Mouse (Mus musculus): Measurements from ENCODE around the gene Gm16181. TPM values are rescaled to one million over a fixed set of nuclear protein-coding genes. Genes with fewer than 3 reads are reported as not detected.

Gene Gm16181
- polyA plus RNA-seq (2014; fragmentation: Nextera tagmentation; extraction: Ambion mirVana), result not detected in 2 replicates

GRCm38 (mm10) chr17:35220156-35220952, at the start of gene Gm16181:
Gene Gm16181 (plus strand): TSS chr17:35220834.
- H3K9ac ChIP-seq (replicated peaks; ENCODE audit: low read length), result peak within 1 kb of the TSS; percentile 26; the same call in 1 of the 2 replicates
- DNase-seq, result no peak
- no peak within 1 kb of the TSS for H3K4me3 ChIP-seq (replicated peaks; ENCODE audit: low read depth, low read length)

GRCm38 (mm10) chr17:35172445-35173234, 48.0 kb upstream of the Gm16181 start:
- Histone ChIP-seq H3K4me2 (ENCODE audit: low read length) (no peak overlapping the region), H3K4me3 (replicated peaks; ENCODE audit: low read depth, low read length) (no peak overlapping the region), H3K9ac (replicated peaks; ENCODE audit: low read length) (0 out of 2 replicates have a peak overlapping the region, but pooled peaks have one; percentile 9), H3K4me1 (ENCODE audit: control insufficient read depth, insufficient read depth, low read length) (no peaks in the 10 kb centered on the region), H3K27me3 (ENCODE audit: control insufficient read depth, insufficient read depth, low read length) (no peaks in the 10 kb centered on the region), H3K27ac (replicated peaks; ENCODE audit: low read depth, low read length) (no peak overlapping the region), H3K9me3 (ENCODE audit: control insufficient read depth, low read length) (no peaks in the 10 kb centered on the region), H3K36me3 (ENCODE audit: control insufficient read depth, insufficient read depth, low read length) (no peaks in the 10 kb centered on the region)
- 70% methylated on average over 11 of the region's 11 CpGs for WGBS
- ATAC-seq (ENCODE audit: low FRiP score, low TSS enrichment) (no peak), DNase-seq (no peak)

More at GRCm38 (mm10) chr17:35220156-35220952, at the start of gene Gm16181:
- peaks cover 32% of the 10 kb centered on the region for H3K36me3 ChIP-seq (ENCODE audit: control insufficient read depth, insufficient read depth, low read length)
- H3K9me3 ChIP-seq (ENCODE audit: control insufficient read depth, low read length), result no peaks in the 10 kb centered on the region
- H3K4me2 ChIP-seq (ENCODE audit: low read length), result no peak within 1 kb of the TSS
- no peak within 1 kb of the TSS for H3K27ac ChIP-seq (replicated peaks; ENCODE audit: low read depth, low read length)
- 82% methylated on average over 28 of the region's 28 CpGs for WGBS
- H3K4me1 ChIP-seq (ENCODE audit: control insufficient read depth, insufficient read depth, low read length), result no peaks in the 10 kb centered on the region
- H3K27me3 ChIP-seq (ENCODE audit: control insufficient read depth, insufficient read depth, low read length), result no peaks in the 10 kb centered on the region
- no peak for ATAC-seq (ENCODE audit: low FRiP score, low TSS enrichment)

- ATAC-seq (ENCODE audit: low FRiP score, low TSS enrichment), result no peak
- 0 out of 2 replicates have a peak overlapping the region, but pooled peaks have one; percentile 9 for H3K9ac ChIP-seq (replicated peaks; ENCODE audit: low read length)
- H3K4me3 ChIP-seq (replicated peaks; ENCODE audit: low read depth, low read length), result no peak overlapping the region
- no peak overlapping the region for H3K4me2 ChIP-seq (ENCODE audit: low read length)
- H3K9me3 ChIP-seq (ENCODE audit: control insufficient read depth, low read length), result no peaks in the 10 kb centered on the region
- no peaks in the 10 kb centered on the region for H3K27me3 ChIP-seq (ENCODE audit: control insufficient read depth, insufficient read depth, low read length)
- no peak for DNase-seq
- no peaks in the 10 kb centered on the region for H3K4me1 ChIP-seq (ENCODE audit: control insufficient read depth, insufficient read depth, low read length)
- WGBS, result 63% methylated on average over 3 of the region's 3 CpGs
- no peaks in the 10 kb centered on the region for H3K36me3 ChIP-seq (ENCODE audit: control insufficient read depth, insufficient read depth, low read length)
- no peak overlapping the region for H3K27ac ChIP-seq (replicated peaks; ENCODE audit: low read depth, low read length)
These were observed 47.3 kb upstream of the Gm16181 start for GRCm38 (mm10) chr17:35173329-35173728.

GRCm38 (mm10) chr17:35174201-35174977, 46.2 kb upstream of the Gm16181 start:
- ATAC-seq (ENCODE audit: low FRiP score, low TSS enrichment), result no peak
- 84% methylated on average over 8 of the region's 8 CpGs for WGBS
- no peaks in the 10 kb centered on the region for H3K4me1 ChIP-seq (ENCODE audit: control insufficient read depth, insufficient read depth, low read length)

GRCm38 (mm10) chr17:35175382-35175781, 45.3 kb upstream of the Gm16181 start:
- no peak overlapping the region for H3K27ac ChIP-seq (replicated peaks; ENCODE audit: low read depth, low read length)
- no peak overlapping the region for H3K9ac ChIP-seq (replicated peaks; ENCODE audit: low read length)
- DNase-seq (no peak), ATAC-seq (ENCODE audit: low FRiP score, low TSS enrichment) (no peak)
- no peaks in the 10 kb centered on the region for H3K4me1 ChIP-seq (ENCODE audit: control insufficient read depth, insufficient read depth, low read length)
- no peaks in the 10 kb centered on the region for H3K36me3 ChIP-seq (ENCODE audit: control insufficient read depth, insufficient read depth, low read length)
- H3K4me2 ChIP-seq (ENCODE audit: low read length), result no peak overlapping the region
- no peaks in the 10 kb centered on the region for H3K9me3 ChIP-seq (ENCODE audit: control insufficient read depth, low read length)
- WGBS, result 59% methylated on average over 6 of the region's 6 CpGs
- H3K4me3 ChIP-seq (replicated peaks; ENCODE audit: low read depth, low read length), result no peak overlapping the region
- H3K27me3 ChIP-seq (ENCODE audit: control insufficient read depth, insufficient read depth, low read length), result no peaks in the 10 kb centered on the region

More at GRCm38 (mm10) chr17:35174201-35174977, 46.2 kb upstream of the Gm16181 start:
- no peaks in the 10 kb centered on the region for H3K36me3 ChIP-seq (ENCODE audit: control insufficient read depth, insufficient read depth, low read length)
- no peak overlapping the region for H3K9ac ChIP-seq (replicated peaks; ENCODE audit: low read length)
- no peaks in the 10 kb centered on the region for H3K9me3 ChIP-seq (ENCODE audit: control insufficient read depth, low read length)
- H3K27ac ChIP-seq (replicated peaks; ENCODE audit: low read depth, low read length), result no peak overlapping the region
- no peak overlapping the region for H3K4me3 ChIP-seq (replicated peaks; ENCODE audit: low read depth, low read length)
- no peak overlapping the region for H3K4me2 ChIP-seq (ENCODE audit: low read length)
- no peak for DNase-seq
- no peaks in the 10 kb centered on the region for H3K27me3 ChIP-seq (ENCODE audit: control insufficient read depth, insufficient read depth, low read length)

- no peaks in the 10 kb centered on the region for H3K4me1 ChIP-seq (ENCODE audit: control insufficient read depth, insufficient read depth, low read length)
- H3K27ac ChIP-seq (replicated peaks; ENCODE audit: low read depth, low read length), result no peak within 1 kb of the TSS
- ATAC-seq (ENCODE audit: low FRiP score, low TSS enrichment) (no peak), DNase-seq (no peak)
- H3K9ac ChIP-seq (replicated peaks; ENCODE audit: low read length), result no peak within 1 kb of the TSS
- 28% methylated on average over 2 of the region's 2 CpGs for WGBS
- no peak within 1 kb of the TSS for H3K4me3 ChIP-seq (replicated peaks; ENCODE audit: low read depth, low read length)
- no peak within 1 kb of the TSS for H3K4me2 ChIP-seq (ENCODE audit: low read length)
- no peaks in the 10 kb centered on the region for H3K27me3 ChIP-seq (ENCODE audit: control insufficient read depth, insufficient read depth, low read length)
- no peaks in the 10 kb centered on the region for H3K9me3 ChIP-seq (ENCODE audit: control insufficient read depth, low read length)
- no peaks in the 10 kb centered on the region for H3K36me3 ChIP-seq (ENCODE audit: control insufficient read depth, insufficient read depth, low read length)
These were observed 44.7 kb upstream of the Gm16181 start, which contains the start of gene Aif1 for GRCm38 (mm10) chr17:35175968-35176367. Gene Aif1 (minus strand): TSS chr17:35176068.

- no peak overlapping the region for H3K4me2 ChIP-seq (ENCODE audit: low read length)
- H3K4me3 ChIP-seq (replicated peaks; ENCODE audit: low read depth, low read length), result no peak overlapping the region
- no peaks in the 10 kb centered on the region for H3K27me3 ChIP-seq (ENCODE audit: control insufficient read depth, insufficient read depth, low read length)
- no peaks in the 10 kb centered on the region for H3K9me3 ChIP-seq (ENCODE audit: control insufficient read depth, low read length)
- WGBS, result 22% methylated on average over 5 of the region's 5 CpGs
- DNase-seq, result peak; percentile 78
- H3K4me1 ChIP-seq (ENCODE audit: control insufficient read depth, insufficient read depth, low read length), result no peaks in the 10 kb centered on the region
- H3K27ac ChIP-seq (replicated peaks; ENCODE audit: low read depth, low read length), result no peak overlapping the region
- no peaks in the 10 kb centered on the region for H3K36me3 ChIP-seq (ENCODE audit: control insufficient read depth, insufficient read depth, low read length)
- no peak for ATAC-seq (ENCODE audit: low FRiP score, low TSS enrichment)
- H3K9ac ChIP-seq (replicated peaks; ENCODE audit: low read length), result no peak overlapping the region
These were observed 42.1 kb upstream of the Gm16181 start for GRCm38 (mm10) chr17:35178528-35178927.

GRCm38 (mm10) chr17:35180093-35180492, 40.5 kb upstream of the Gm16181 start:
- Histone ChIP-seq H3K4me1 (ENCODE audit: control insufficient read depth, insufficient read depth, low read length) (no peaks in the 10 kb centered on the region), H3K27me3 (ENCODE audit: control insufficient read depth, insufficient read depth, low read length) (no peaks in the 10 kb centered on the region), H3K4me3 (replicated peaks; ENCODE audit: low read depth, low read length) (no peak overlapping the region), H3K9me3 (ENCODE audit: control insufficient read depth, low read length) (no peaks in the 10 kb centered on the region), H3K9ac (replicated peaks; ENCODE audit: low read length) (no peak overlapping the region), H3K4me2 (ENCODE audit: low read length) (no peak overlapping the region), H3K36me3 (ENCODE audit: control insufficient read depth, insufficient read depth, low read length) (no peaks in the 10 kb centered on the region), H3K27ac (replicated peaks; ENCODE audit: low read depth, low read length) (no peak overlapping the region)
- ATAC-seq (ENCODE audit: low FRiP score, low TSS enrichment) (no peak), DNase-seq (no peak)
- WGBS, result 86% methylated on average over 5 of the region's 5 CpGs

All from midbrain, embryonic 14.5 days (tissue).